Mouse (Mus musculus): ENCODE data around the gene Lemd1. TPM values are rescaled to one million over a fixed set of nuclear protein-coding genes. Genes with fewer than 3 reads are reported as not detected.
"Not testable (repeated sequence)": the region's sequence is repeated elsewhere in the genome, so short reads cannot be mapped to it uniquely, and the experiment has no call there.

Lemd1 gene
- polyA plus RNA-seq, 1 experiment from 2014 or later = 22.6 TPM

DNA sequence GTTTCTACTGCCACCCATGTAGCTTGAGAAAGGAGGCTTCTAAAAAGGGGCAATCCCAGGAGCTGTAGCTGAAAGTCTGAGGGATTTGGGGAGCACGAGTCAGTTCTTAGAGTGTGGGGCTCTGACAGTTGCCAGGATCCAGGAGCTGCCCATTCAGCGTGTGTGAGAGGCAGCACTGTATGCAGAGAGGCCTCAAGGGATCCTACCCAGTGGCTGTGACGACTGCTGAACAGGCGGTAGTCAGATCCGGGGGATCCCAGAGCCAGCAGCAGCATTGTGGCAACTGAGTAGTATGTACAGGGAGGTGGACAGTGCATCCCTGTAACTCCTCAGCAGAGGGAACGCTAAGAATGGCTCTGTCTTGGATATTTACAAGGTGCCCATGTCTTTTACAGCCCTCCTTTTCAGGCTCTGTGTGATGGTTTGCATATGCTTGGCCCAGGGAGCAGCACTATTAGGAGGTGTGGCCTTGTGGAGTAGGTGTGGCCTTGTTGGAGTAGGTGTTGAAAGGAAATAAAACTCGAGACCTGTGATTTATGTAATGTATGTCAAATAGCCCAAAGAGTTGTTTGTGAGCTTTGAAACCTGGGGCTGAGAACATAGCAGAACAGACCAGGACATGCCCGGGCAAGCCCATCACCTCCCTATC is 74.1 kb downstream of the Lemd1 start:
- Histone ChIP-seq H3K4me3 (no peak overlapping the region), H3K9ac (no peak overlapping the region), H3K36me3 (no peaks in the 10 kb centered on the region), H3K4me2 (no peak overlapping the region), H3K9me3 (no peaks in the 10 kb centered on the region), H3K4me1 (replicated peaks) (peaks cover 13% of the 10 kb centered on the region), H3K27ac (replicated peaks) (no peak overlapping the region), H3K27me3 (no peaks in the 10 kb centered on the region)
- WGBS = 44% methylated on average over 8 of the region's 8 CpGs
- ATAC-seq (ENCODE audit: low read depth) = 0 out of 2 replicates have a peak, but pooled peaks have one; percentile 36

GRCm38 (mm10) chr1:132265936-132266335 is 74.7 kb downstream of the Lemd1 start:
- H3K9me3 ChIP-seq = no peaks in the 10 kb centered on the region
- no peaks in the 10 kb centered on the region for H3K27me3 ChIP-seq

GRCm38 (mm10) chr1:132266791-132267557 is 75.7 kb downstream of the Lemd1 start:
- H3K27me3 ChIP-seq = no peaks in the 10 kb centered on the region
- ATAC-seq (ENCODE audit: low read depth) = no peak
- H3K27ac ChIP-seq (replicated peaks) = no peak overlapping the region

More at GRCm38 (mm10) chr1:132265936-132266335, 74.7 kb downstream of the Lemd1 start:
- H3K4me1 ChIP-seq (replicated peaks) = peaks cover 13% of the 10 kb centered on the region
- no peaks in the 10 kb centered on the region for H3K36me3 ChIP-seq
- 91% methylated on average over 10 of the region's 10 CpGs for WGBS
- H3K4me3 ChIP-seq = no peak overlapping the region
- no peak overlapping the region for H3K9ac ChIP-seq
- H3K4me2 ChIP-seq = no peak overlapping the region
- ATAC-seq (ENCODE audit: low read depth) = no peak
- no peak overlapping the region for H3K27ac ChIP-seq (replicated peaks)

GRCm38 (mm10) chr1:132267959-132268358 is 76.7 kb downstream of the Lemd1 start:
- 69% methylated on average over 2 of the region's 2 CpGs for WGBS
- H3K27me3 ChIP-seq = no peaks in the 10 kb centered on the region

More at GRCm38 (mm10) chr1:132266791-132267557, 75.7 kb downstream of the Lemd1 start:
- Histone ChIP-seq H3K9me3 (no peaks in the 10 kb centered on the region), H3K9ac (no peak overlapping the region), H3K4me1 (replicated peaks) (peaks cover 13% of the 10 kb centered on the region), H3K36me3 (no peaks in the 10 kb centered on the region), H3K4me2 (no peak overlapping the region), H3K4me3 (no peak overlapping the region)
- 65% methylated on average over 8 of the region's 8 CpGs for WGBS

GRCm38 (mm10) chr1:132268418-132269060 is 77.3 kb downstream of the Lemd1 start:
- no peaks in the 10 kb centered on the region for H3K9me3 ChIP-seq
- H3K4me2 ChIP-seq = no peak overlapping the region
- H3K27ac ChIP-seq (replicated peaks) = no peak overlapping the region
- no peaks in the 10 kb centered on the region for H3K27me3 ChIP-seq
- no peak overlapping the region for H3K9ac ChIP-seq
- H3K4me1 ChIP-seq (replicated peaks) = peaks cover 13% of the 10 kb centered on the region
- H3K4me3 ChIP-seq = no peak overlapping the region
- no peaks in the 10 kb centered on the region for H3K36me3 ChIP-seq
- 66% methylated on average over 7 of the region's 7 CpGs for WGBS
- ATAC-seq (ENCODE audit: low read depth) = no peak

More at GRCm38 (mm10) chr1:132267959-132268358, 76.7 kb downstream of the Lemd1 start:
- no peaks in the 10 kb centered on the region for H3K9me3 ChIP-seq
- ATAC-seq (ENCODE audit: low read depth) = no peak
- H3K4me3 ChIP-seq = no peak overlapping the region
- H3K27ac ChIP-seq (replicated peaks) = no peak overlapping the region
- H3K4me2 ChIP-seq = no peak overlapping the region
- no peak overlapping the region for H3K9ac ChIP-seq
- H3K36me3 ChIP-seq = no peaks in the 10 kb centered on the region
- peaks cover 13% of the 10 kb centered on the region for H3K4me1 ChIP-seq (replicated peaks)

GRCm38 (mm10) chr1:132271237-132271636 is 80.0 kb downstream of the Lemd1 start:
- H3K27ac ChIP-seq (replicated peaks) = no peak overlapping the region
- no peak overlapping the region for H3K4me3 ChIP-seq
- ATAC-seq (ENCODE audit: low read depth) = no peak
- no peaks in the 10 kb centered on the region for H3K36me3 ChIP-seq
- no peaks in the 10 kb centered on the region for H3K27me3 ChIP-seq
- H3K4me2 ChIP-seq = no peak overlapping the region
- 59% methylated on average over 3 of the region's 3 CpGs for WGBS
- no peak overlapping the region for H3K9ac ChIP-seq
- H3K4me1 ChIP-seq (replicated peaks) = peaks cover 8% of the 10 kb centered on the region
- H3K9me3 ChIP-seq = no peaks in the 10 kb centered on the region

DNA sequence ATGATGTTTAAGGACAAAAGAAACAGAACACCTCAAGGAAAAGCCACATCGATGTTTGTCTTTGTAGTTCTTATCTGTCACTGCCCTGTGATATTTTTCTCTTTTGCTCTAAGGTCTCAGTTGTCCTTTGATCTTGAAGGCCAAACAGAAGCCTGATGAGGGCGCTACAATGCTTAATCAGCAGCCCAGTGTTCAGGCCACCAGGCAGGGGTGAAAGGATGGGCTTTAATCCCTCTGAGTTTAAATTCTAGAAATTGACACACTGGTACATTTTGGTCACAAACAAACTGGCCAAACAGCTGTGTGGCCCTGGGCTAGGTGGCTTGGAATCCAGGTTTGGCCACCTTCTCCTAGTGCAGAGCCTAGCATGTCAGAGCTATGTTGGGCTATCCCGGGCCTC is 85.5 kb downstream of the Lemd1 start:
- Histone ChIP-seq H3K4me3 (no peak overlapping the region), H3K4me1 (replicated peaks) (peaks cover 7% of the 10 kb centered on the region), H3K36me3 (no peaks in the 10 kb centered on the region), H3K9ac (no peak overlapping the region), H3K4me2 (no peak overlapping the region), H3K27me3 (no peaks in the 10 kb centered on the region), H3K9me3 (no peaks in the 10 kb centered on the region), H3K27ac (replicated peaks) (no peak overlapping the region)
- 78% methylated on average over 3 of the region's 3 CpGs for WGBS
- ATAC-seq (ENCODE audit: low read depth) = no peak

GRCm38 (mm10) chr1:132277124-132277523 is 85.9 kb downstream of the Lemd1 start:
- Histone ChIP-seq H3K36me3 (no peaks in the 10 kb centered on the region), H3K4me2 (no peak overlapping the region), H3K9me3 (no peaks in the 10 kb centered on the region), H3K27ac (replicated peaks) (no peak overlapping the region), H3K9ac (no peak overlapping the region), H3K27me3 (no peaks in the 10 kb centered on the region), H3K4me1 (replicated peaks) (peaks cover 12% of the 10 kb centered on the region), H3K4me3 (no peak overlapping the region)
- 68% methylated on average over 6 of the region's 6 CpGs for WGBS
- ATAC-seq (ENCODE audit: low read depth) = no peak

- not testable (repeated sequence) for H3K36me3 ChIP-seq; ATAC-seq (ENCODE audit: low read depth); H3K27me3 ChIP-seq; H3K9ac ChIP-seq; H3K4me3 ChIP-seq; H3K9me3 ChIP-seq; H3K27ac ChIP-seq (replicated peaks); H3K4me2 ChIP-seq
- peaks cover 34% of the 10 kb centered on the region for H3K4me1 ChIP-seq (replicated peaks)
- WGBS = 72% methylated on average over 6 of the region's 6 CpGs
Measured at GRCm38 (mm10) chr1:132280636-132281035, 89.4 kb downstream of the Lemd1 start.

DNA sequence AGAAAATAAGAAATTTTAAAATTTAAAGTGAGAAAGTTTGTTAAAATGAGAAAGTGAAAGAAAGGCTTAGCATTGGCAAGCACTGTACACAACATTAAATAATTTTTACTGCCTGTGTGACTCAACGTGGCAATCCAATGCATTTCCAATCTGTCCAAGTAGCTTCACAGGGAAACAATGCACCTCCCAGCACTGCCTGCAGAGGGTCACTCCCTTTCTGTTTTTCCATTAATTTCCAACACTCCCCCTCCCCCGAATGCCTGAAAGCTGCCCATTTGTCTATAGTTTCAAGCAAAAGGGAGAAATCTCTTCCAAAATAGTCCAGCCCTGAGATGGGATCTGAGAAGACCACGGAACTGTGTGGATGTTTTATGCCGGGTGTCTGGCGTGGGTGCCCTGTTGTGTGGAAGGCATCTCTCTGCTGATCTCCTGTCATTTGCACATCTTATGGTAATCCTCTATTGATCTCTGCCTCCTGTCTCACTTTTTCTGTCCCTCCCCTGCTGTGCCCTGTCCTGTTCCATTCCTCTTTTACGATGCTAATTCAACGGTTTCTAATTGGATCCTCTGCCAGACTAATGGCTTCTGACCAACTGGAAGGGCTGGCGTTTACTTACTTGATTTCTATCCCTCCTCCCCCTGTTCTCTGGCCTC is 90.4 kb downstream of the Lemd1 start:
- Histone ChIP-seq H3K4me1 (replicated peaks) (peaks cover 37% of the 10 kb centered on the region), H3K4me3 (no peak overlapping the region), H3K4me2 (peak overlapping the region; percentile 12; the same call in 1 of the 2 replicates), H3K36me3 (no peaks in the 10 kb centered on the region), H3K9me3 (no peaks in the 10 kb centered on the region), H3K27ac (replicated peaks) (peak overlapping the region; percentile 80), H3K27me3 (no peaks in the 10 kb centered on the region), H3K9ac (no peak overlapping the region; the same call in 1 of the 2 replicates)
- ATAC-seq (ENCODE audit: low read depth) = peak; percentile 25; the same call in 1 of the 2 replicates
- WGBS = 5% methylated on average over 8 of the region's 8 CpGs

- ATAC-seq (ENCODE audit: low read depth) = peak; percentile 49
- H3K27me3 ChIP-seq = no peaks in the 10 kb centered on the region
- peaks cover 41% of the 10 kb centered on the region for H3K4me1 ChIP-seq (replicated peaks)
- WGBS = 68% methylated on average over 2 of the region's 2 CpGs
- H3K9ac ChIP-seq = no peak overlapping the region
- no peaks in the 10 kb centered on the region for H3K9me3 ChIP-seq
- peak overlapping the region; percentile 12; the same call in 1 of the 2 replicates for H3K4me2 ChIP-seq
- H3K36me3 ChIP-seq = no peaks in the 10 kb centered on the region
- H3K4me3 ChIP-seq = no peak overlapping the region
- peak overlapping the region; percentile 80 for H3K27ac ChIP-seq (replicated peaks)
Measured at GRCm38 (mm10) chr1:132282177-132282536, 90.9 kb downstream of the Lemd1 start.
